Mouse (Mus musculus): Measurements from ENCODE around the gene Disp1. TPM values are rescaled to one million over a fixed set of nuclear protein-coding genes. Genes with fewer than 3 reads are reported as not detected.

Disp1 gene
- total RNA-seq, 2 experiments from 2014 or later, result 5.4 to 7.3 TPM

GRCm38 (mm10) chr1:183210115-183210514 lies 11.2 kb downstream of the Disp1 start:
- intact Hi-C loops (cut with DNase I), result loop anchor here (5.0 kb wide), 2 partner anchors 58 to 78 kb away; no protein-coding TSS in a partner anchor

DNA sequence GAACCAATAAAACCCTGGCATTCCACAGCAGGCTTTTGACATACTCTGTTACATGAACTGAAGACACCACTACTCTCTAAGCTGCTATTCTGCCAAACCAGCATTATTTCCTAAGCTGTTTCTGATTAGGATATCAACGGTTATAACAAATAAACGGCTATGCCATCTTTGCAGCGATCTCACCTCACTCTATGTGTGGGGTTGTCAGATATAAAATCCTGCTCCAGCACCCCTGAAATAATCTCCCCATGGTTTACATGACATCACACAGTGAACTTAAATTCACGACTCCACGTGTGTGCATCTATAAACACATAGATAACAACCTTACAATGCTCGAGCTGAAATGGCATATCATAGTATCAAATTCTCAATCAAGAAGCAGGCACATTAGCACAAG lies 13.7 kb downstream of the Disp1 start:
- no peak for DNase-seq (ENCODE audit: low spot score in 2 of 2)
- intact Hi-C loops (cut with DNase I), result no loop called here

More at GRCm38 (mm10) chr1:183210115-183210514, 11.2 kb downstream of the Disp1 start:
- DNase-seq (ENCODE audit: low spot score in 2 of 2), result peak in 1 of 2 experiments; percentile 37

DNA sequence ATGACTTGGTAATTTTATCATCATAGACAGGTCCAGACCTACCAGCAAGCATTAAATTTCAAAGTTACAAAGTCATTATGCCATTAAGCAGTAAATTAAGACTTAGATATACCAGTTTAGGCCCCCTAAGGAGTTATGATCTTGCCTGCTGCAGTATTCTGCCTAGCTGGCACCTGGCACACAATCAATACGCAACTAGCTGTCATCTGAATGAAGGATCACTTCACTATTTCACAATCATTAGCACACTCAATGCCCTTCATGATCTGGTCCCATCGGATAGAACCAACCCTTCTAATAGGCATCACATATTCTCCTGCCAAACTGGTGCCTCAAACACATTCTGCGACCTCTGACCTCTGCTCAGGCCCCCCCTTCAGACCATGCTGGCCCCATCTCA lies 14.2 kb downstream of the Disp1 start:
- no peak for DNase-seq (ENCODE audit: low spot score in 2 of 2)
- intact Hi-C loops (cut with DNase I), result no loop called here

- DNase-seq (ENCODE audit: low spot score in 2 of 2), result no peak
- intact Hi-C loops (cut with DNase I), result no loop called here
Measured at GRCm38 (mm10) chr1:183200926-183201325, 20.4 kb downstream of the Disp1 start.

DNA sequence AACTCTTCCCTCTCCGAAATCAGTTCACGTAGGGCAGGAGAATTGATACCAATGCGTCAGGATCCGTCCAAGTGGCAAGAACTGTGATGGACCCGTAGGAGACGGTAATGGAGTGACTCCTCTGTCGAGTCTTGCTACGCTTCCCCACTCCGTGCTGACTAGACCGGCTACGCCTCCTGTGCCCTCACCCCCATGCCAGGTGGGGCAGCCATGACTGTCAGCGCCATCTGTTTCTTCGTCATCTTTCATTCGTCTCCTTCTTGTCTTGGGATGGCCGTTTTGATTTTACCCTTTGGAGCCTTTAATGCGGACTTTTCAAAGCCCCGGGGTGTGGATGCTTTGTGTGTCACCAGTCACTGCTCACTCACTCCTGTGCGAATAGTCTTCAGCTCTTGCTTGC lies 26.6 kb downstream of the Disp1 start:
- intact Hi-C loops (cut with DNase I), result no loop called here
- no peak for DNase-seq (ENCODE audit: low spot score in 2 of 2)

- intact Hi-C loops (cut with DNase I), result no loop called here
- DNase-seq (ENCODE audit: low spot score in 2 of 2), result peak in 1 of 2 experiments; percentile 21
Measured at GRCm38 (mm10) chr1:183194151-183194550, 27.2 kb downstream of the Disp1 start.

DNA sequence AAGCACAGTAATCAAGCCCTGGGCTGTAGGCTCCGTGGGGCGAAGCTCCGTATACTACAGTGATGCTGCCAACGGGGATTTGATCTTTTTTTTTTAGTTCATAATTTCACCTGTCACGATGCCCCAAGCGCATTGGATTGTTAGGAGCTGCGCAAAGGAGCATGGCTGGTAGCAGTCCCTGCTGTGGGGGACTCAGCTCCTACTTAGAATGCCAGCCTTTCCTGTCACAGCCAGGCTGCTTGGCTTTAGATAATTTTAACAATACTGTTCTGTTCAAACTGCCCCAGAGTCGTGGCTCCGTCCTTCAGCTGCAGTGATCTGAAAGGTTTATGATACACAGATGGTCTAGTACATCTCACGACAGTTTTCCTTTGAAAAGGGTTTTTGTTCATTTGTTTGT lies 29.9 kb downstream of the Disp1 start:
- peak in 1 of 2 experiments; percentile 14 for DNase-seq (ENCODE audit: low spot score in 2 of 2)
- intact Hi-C loops (cut with DNase I), result no loop called here

DNA sequence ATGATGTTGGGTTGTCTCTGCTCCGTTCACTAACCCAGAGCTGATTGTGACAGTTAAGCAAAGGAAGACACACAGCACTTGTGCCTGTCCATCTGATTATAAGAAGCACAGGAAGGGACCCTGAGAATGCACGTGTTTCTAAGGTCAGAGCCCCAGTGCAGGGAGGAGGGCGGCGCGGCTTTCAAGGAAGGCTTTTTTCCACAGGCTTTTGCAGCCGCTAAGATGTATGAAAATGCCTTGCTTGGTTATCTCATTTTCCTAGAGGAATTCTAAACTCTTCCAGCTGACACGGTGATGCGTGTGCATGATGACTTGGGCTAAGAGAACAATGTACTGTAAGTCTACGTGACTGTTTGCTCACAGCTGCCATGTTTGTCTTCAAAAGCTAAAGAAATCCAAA lies 30.9 kb downstream of the Disp1 start:
- no peak for DNase-seq (ENCODE audit: low spot score in 2 of 2)
- intact Hi-C loops (cut with DNase I), result no loop called here

- intact Hi-C loops (cut with DNase I), result no loop called here
- no peak for DNase-seq (ENCODE audit: low spot score in 2 of 2)
Measured at GRCm38 (mm10) chr1:183189014-183189662, 32.2 kb downstream of the Disp1 start.

- intact Hi-C loops (cut with DNase I), result no loop called here
Measured at GRCm38 (mm10) chr1:183188115-183189013, 33.0 kb downstream of the Disp1 start.

DNA sequence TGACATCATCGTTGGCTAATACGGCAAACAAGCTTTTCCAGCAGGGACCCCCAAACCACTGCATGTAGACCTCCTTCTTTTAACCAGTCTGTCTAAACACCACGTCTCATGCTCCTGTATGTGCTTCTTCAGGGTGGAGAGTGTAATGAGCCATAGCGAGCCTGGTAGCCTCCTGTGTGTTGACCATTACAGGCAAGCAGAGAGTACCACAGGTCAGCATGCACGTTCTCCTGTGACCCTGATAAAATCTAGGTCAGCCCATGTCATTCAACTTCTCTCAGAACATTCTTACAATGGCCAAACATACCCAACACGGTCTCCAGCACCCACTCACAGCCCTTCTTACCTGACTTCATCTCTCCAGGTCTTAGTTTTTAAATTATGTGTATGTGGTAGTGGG lies 35.8 kb downstream of the Disp1 start:
- no peak for DNase-seq (ENCODE audit: low spot score in 2 of 2)
- intact Hi-C loops (cut with DNase I), result no loop called here

More at GRCm38 (mm10) chr1:183188115-183189013, 33.0 kb downstream of the Disp1 start:
- no peak for DNase-seq (ENCODE audit: low spot score in 2 of 2)

DNA sequence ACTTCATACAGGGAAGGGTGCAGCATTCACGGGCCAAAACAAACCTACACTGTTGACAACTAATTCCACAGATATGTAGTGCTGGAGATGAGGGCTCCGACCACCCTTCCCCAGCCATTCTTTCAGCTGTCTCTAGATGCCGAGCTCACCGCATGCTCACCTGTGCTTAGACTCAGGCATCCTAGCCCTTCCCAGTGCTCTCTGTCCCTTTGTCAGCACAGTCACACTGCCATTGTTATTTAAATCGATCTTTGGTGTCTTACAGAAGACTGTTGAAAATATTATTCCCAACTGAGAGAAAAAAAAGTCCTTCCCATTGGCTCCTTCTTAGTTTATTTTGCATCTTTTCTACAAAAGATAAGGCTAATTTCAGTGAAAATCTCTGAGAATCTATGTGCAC lies 36.6 kb downstream of the Disp1 start:
- no peak for DNase-seq (ENCODE audit: low spot score in 2 of 2)
- intact Hi-C loops (cut with DNase I), result loop anchor here (5.0 kb wide), 1 partner anchor 92 kb away; no protein-coding TSS in a partner anchor

DNA sequence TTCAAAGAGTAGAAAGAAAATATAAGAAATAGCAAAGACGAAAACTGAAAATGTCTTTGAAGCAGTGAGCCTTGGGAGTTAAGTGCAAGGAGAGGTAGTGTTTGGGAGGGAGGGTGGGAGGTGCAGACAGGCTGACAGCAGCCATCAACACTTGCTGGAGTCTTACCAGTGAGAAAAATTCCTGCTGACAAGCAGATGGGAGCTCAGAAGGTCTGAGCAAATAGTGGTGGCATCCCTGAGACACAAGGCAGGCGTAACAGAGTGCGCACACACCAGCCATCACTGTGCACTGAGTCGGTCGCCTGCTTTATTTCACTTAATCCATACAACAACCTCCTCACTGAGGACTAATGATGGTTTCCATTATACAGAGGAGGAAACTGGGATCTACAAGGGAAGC lies 37.8 kb downstream of the Disp1 start:
- DNase-seq (ENCODE audit: low spot score in 2 of 2), result peak in 1 of 2 experiments; percentile 64
- intact Hi-C loops (cut with DNase I), result loop anchor here (5.0 kb wide), 1 partner anchor 91 kb away; no protein-coding TSS in a partner anchor

- peak in 1 of 2 experiments; percentile 10 for DNase-seq (ENCODE audit: low spot score in 2 of 2)
- intact Hi-C loops (cut with DNase I), result loop anchor here (5.0 kb wide), 1 partner anchor 91 kb away; no protein-coding TSS in a partner anchor
Measured at GRCm38 (mm10) chr1:183182641-183183414, 38.5 kb downstream of the Disp1 start.

GRCm38 (mm10) chr1:183181030-183181395 lies 40.3 kb downstream of the Disp1 start:
- intact Hi-C loops (cut with DNase I), result loop anchor here (5.0 kb wide), 1 partner anchor 89 kb away; no protein-coding TSS in a partner anchor
- DNase-seq (ENCODE audit: low spot score in 2 of 2), result peak in 1 of 2 experiments; percentile 59

DNA sequence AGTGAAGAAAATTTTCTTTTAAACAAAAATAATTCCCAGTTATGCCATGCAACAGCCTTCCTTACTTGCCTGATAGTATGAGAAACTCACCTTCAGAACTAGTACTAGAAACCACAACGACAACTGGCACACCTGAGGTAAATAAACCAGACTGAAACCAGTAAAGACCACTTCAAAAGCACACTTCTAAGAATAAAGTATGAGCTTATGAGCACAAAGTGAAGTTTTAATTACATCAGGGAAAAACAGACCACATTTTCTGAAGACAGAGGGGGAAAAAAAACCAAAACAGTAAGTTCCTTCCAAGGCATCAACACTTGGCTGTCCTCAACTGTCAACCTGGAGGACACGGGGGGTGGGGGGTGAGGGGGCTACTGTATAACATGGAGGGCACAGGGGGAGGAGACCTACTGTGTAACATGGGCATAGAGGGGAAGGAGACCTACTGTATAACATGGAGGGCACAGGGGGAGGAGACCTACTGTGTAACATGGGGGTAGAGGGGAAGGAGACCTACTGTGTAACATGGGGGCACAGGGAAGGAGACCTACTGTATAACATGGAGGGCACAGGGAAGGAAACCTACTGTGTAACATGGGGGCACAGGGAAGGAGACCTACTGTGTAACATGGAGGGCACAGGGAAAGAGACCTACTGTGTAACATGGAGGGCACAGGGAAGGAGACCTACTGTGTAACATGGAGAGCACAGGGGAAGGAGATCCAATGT lies 40.9 kb downstream of the Disp1 start:
- no peak for DNase-seq (ENCODE audit: low spot score in 2 of 2)
- intact Hi-C loops (cut with DNase I), result loop anchor here (5.0 kb wide), 1 partner anchor 88 kb away; no protein-coding TSS in a partner anchor

DNA sequence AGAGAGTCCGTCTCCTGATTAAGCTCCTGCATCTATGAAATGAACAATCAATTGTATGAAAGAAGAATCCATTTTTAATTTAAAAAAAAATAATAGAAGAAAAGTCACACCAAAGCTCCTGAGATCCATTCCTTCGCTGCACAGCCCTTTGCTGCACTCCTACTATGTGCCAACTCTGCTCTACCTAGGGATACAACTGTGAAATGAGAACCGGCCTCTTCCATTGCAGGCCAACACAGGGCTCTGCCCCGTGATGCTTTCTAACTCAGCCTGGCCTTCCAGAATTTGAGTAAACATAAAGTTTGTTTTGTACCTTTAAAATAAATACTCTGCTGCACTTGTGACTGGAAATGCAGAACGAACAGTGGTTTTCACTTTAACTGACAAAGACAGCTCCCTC lies 42.0 kb downstream of the Disp1 start:
- intact Hi-C loops (cut with DNase I), result no loop called here
- DNase-seq (ENCODE audit: low spot score in 2 of 2), result no peak

DNA sequence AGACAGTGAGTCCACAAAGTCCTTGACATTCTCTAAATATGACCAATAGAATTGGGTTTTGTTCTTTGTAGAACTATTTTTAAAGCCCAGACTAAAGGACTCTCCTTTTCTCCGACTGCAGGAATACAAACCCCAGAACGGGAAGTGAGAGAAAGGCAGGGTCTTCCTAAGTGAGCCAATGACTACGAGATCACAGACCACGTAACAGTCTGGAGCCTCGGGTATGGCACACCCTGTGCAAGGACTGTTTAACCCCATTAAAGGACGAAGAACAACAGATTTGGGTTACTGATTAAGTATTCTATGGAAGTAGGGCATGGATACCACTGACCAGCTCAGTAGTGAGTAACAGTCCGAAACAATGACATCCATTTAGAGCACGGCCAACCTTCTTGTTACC lies 46.1 kb downstream of the Disp1 start:
- intact Hi-C loops (cut with DNase I), result no loop called here

DNA sequence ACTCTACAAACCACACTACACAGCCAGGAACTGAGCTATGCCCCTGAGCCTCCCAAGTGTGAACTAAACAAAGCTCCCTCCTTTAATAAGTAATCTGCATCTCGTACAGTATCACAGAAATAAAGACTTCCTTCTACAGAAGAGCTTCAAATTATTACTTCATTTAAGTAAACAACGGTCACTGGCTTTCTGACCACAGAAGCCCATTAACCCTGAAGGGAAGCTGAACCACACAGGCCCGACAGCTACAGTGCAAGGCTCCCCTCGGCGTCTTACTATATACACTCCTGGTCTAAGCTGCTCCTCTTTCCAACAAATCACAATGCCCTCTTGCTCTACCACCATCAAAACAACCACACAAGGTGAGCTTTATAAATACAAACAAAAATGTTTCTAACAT lies 50.2 kb downstream of the Disp1 start:
- intact Hi-C loops (cut with DNase I), result no loop called here

More for the DNA sequence above, 46.1 kb downstream of the Disp1 start:
- no peak for DNase-seq (ENCODE audit: low spot score in 2 of 2)

More for the DNA sequence above, 50.2 kb downstream of the Disp1 start:
- DNase-seq (ENCODE audit: low spot score in 2 of 2), result no peak

Data from left cerebral cortex, postnatal 25 days (tissue).